Mouse (Mus musculus) limb, embryonic 13.5 days (tissue): ENCODE measurements around the gene Ptpa. TPM values are rescaled to one million over a fixed set of nuclear protein-coding genes. Genes with fewer than 3 reads are reported as not detected.
A peak's percentile ranks its signal among the peaks of the same experiment; 100 is the strongest.

Experiments
- ATAC-seq: fragments of 200-750 bp; cut with Nextera tagmentation; 2 replicates; pipeline ENCODE4 v1.8.0; 2017; ENCODE audit warnings: low read depth, moderate number of reproducible peaks, moderate TSS enrichment; ENCODE audit not compliant: low FRiP score
- H3K27ac ChIP-seq: fragments of 300-500 bp; sonication (generic); 2 replicates; pipeline ENCODE4 v1.5.1; 2015; ENCODE audit warnings: inconsistent platforms, mild to moderate bottlenecking, moderate library complexity
- H3K27me3 ChIP-seq: fragments of 300-500 bp; sonication (generic); 2 replicates; pipeline ENCODE4 v1.6.1; 2015; ENCODE audit warnings: mild to moderate bottlenecking, inconsistent platforms
- H3K36me3 ChIP-seq: fragments of 300-500 bp; sonication (generic); 2 replicates; pipeline ENCODE4 v1.6.1; 2015; ENCODE audit warnings: inconsistent platforms, mild to moderate bottlenecking, moderate library complexity
- H3K4me1 ChIP-seq: fragments of 300-500 bp; sonication (generic); 2 replicates; pipeline ENCODE4 v1.6.1; 2015; ENCODE audit warnings: inconsistent platforms
- H3K4me2 ChIP-seq: fragments of 300-500 bp; sonication (generic); replicated peaks from 2 replicates; pipeline ENCODE4 v1.6.1; 2015; ENCODE audit warnings: inconsistent platforms, mild to moderate bottlenecking, moderate library complexity
- H3K4me3 ChIP-seq: fragments of 300-500 bp; sonication (generic); 2 replicates; pipeline ENCODE4 v1.5.1; 2015; ENCODE audit warnings: moderate library complexity, mild to moderate bottlenecking, inconsistent platforms
- H3K9ac ChIP-seq: fragments of 300-500 bp; sonication (generic); 2 replicates; pipeline ENCODE4 v1.6.1; 2015; ENCODE audit warnings: mild to moderate bottlenecking, inconsistent platforms
- H3K9me3 ChIP-seq: fragments of 300-500 bp; sonication (generic); 2 replicates; pipeline ENCODE4 v1.6.1; 2016; ENCODE audit warnings: inconsistent platforms
- WGBS: fragments of 180-500 bp; shearing (Covaris S2); methylation state at CpG from one replicate; pipeline ENCODE4 v1.1.7; 2015; 5-methylcytosine and 5-hydroxymethylcytosine counted together
- polyA plus RNA-seq: library from polyadenylated mRNA; unstranded; fragments of >200 nt; fragmentation: Nextera tagmentation; extraction: Ambion mirVana; gene quantifications from 2 replicates; pipeline ENCODE4 v1.2.1, GENCODE M21; 2015

Ptpa gene
- polyA plus RNA-seq, 1 experiment from 2014 or later: 150 TPM

- ATAC-seq: no peak
- peaks cover 43% of the 10 kb centered on the region for H3K4me1 ChIP-seq
- peak overlapping the region; percentile 97 for H3K4me2 ChIP-seq
- H3K9me3 ChIP-seq: no peaks in the 10 kb centered on the region
- H3K4me3 ChIP-seq: peak overlapping the region; percentile 97
- H3K27ac ChIP-seq: peak overlapping the region; percentile 98
- WGBS: 8% methylated on average over 8 of the region's 8 CpGs
- peak overlapping the region; percentile 62 for H3K9ac ChIP-seq
- no peaks in the 10 kb centered on the region for H3K27me3 ChIP-seq
- no peaks in the 10 kb centered on the region for H3K36me3 ChIP-seq
Measured at GRCm38 (mm10) chr2:30471051-30471450, 55.2 kb downstream of the Ptpa start.

GRCm38 (mm10) chr2:30471795-30472720 is 56.2 kb downstream of the Ptpa start:
- peak; percentile 69 for ATAC-seq
- Histone ChIP-seq H3K4me3 (peak overlapping the region; percentile 97), H3K36me3 (no peaks in the 10 kb centered on the region), H3K4me2 (peak overlapping the region; percentile 97), H3K9me3 (no peaks in the 10 kb centered on the region), H3K9ac (peak overlapping the region; percentile 100), H3K27ac (peak overlapping the region; percentile 98), H3K4me1 (peaks cover 34% of the 10 kb centered on the region), H3K27me3 (no peaks in the 10 kb centered on the region)
- WGBS: under 1% methylated on average over 46 of the region's 51 CpGs

- peak overlapping the region; percentile 98 for H3K27ac ChIP-seq
- WGBS: under 1% methylated on average over 53 of the region's 60 CpGs
- no peaks in the 10 kb centered on the region for H3K36me3 ChIP-seq
- no peaks in the 10 kb centered on the region for H3K27me3 ChIP-seq
- peak overlapping the region; percentile 97 for H3K4me2 ChIP-seq
- peak overlapping the region; percentile 100 for H3K9ac ChIP-seq
- H3K9me3 ChIP-seq: no peaks in the 10 kb centered on the region
- H3K4me3 ChIP-seq: peak overlapping the region; percentile 97
- H3K4me1 ChIP-seq: peaks cover 30% of the 10 kb centered on the region
- no peak for ATAC-seq
Measured at GRCm38 (mm10) chr2:30472731-30473351, 57.0 kb downstream of the Ptpa start.

- no peaks in the 10 kb centered on the region for H3K36me3 ChIP-seq
- peak overlapping the region; percentile 100 for H3K9ac ChIP-seq
- H3K27me3 ChIP-seq: no peaks in the 10 kb centered on the region
- H3K9me3 ChIP-seq: no peaks in the 10 kb centered on the region
- WGBS: under 1% methylated on average over 60 of the region's 80 CpGs
- peak overlapping the region; percentile 97 for H3K4me2 ChIP-seq
- peaks cover 28% of the 10 kb centered on the region for H3K4me1 ChIP-seq
- peak overlapping the region; percentile 98 for H3K27ac ChIP-seq
- H3K4me3 ChIP-seq: peak overlapping the region; percentile 97
- ATAC-seq: peak; percentile 21
Measured at GRCm38 (mm10) chr2:30473431-30474031, 57.7 kb downstream of the Ptpa start.

GRCm38 (mm10) chr2:30474039-30474438 is 58.2 kb downstream of the Ptpa start, which contains the start of gene Ier5l:
Gene Ier5l, minus strand, starts transcription at chr2:30474219.
- Histone ChIP-seq H3K4me3 (peak within 1 kb of the TSS; percentile 97), H3K4me2 (peak within 1 kb of the TSS; percentile 97), H3K27ac (peak within 1 kb of the TSS; percentile 98), H3K4me1 (peaks cover 23% of the 10 kb centered on the region), H3K9me3 (no peaks in the 10 kb centered on the region), H3K36me3 (no peaks in the 10 kb centered on the region), H3K27me3 (no peaks in the 10 kb centered on the region), H3K9ac (peak within 1 kb of the TSS; percentile 100)
- WGBS: under 1% methylated on average over 37 of the region's 37 CpGs
- ATAC-seq: peak; percentile 90

- H3K4me1 ChIP-seq: peaks cover 20% of the 10 kb centered on the region
- H3K27ac ChIP-seq: no peak overlapping the region
- no peaks in the 10 kb centered on the region for H3K36me3 ChIP-seq
- no peak for ATAC-seq
- no peak overlapping the region for H3K9ac ChIP-seq
- 38% methylated on average over 4 of the region's 4 CpGs for whole genome bisulfite sequencing
- H3K4me2 ChIP-seq: peak overlapping the region; percentile 97
- H3K27me3 ChIP-seq: no peaks in the 10 kb centered on the region
- H3K9me3 ChIP-seq: no peaks in the 10 kb centered on the region
- peak overlapping the region; percentile 97 for H3K4me3 ChIP-seq
Measured at GRCm38 (mm10) chr2:30474776-30475175, 58.9 kb downstream of the Ptpa start.

GRCm38 (mm10) chr2:30475457-30475856 is 59.6 kb downstream of the Ptpa start:
- H3K9ac ChIP-seq: no peak overlapping the region
- no peaks in the 10 kb centered on the region for H3K27me3 ChIP-seq
- H3K36me3 ChIP-seq: no peaks in the 10 kb centered on the region
- no peak overlapping the region for H3K4me3 ChIP-seq
- no peak for ATAC-seq
- peaks cover 18% of the 10 kb centered on the region for H3K4me1 ChIP-seq
- no peak overlapping the region for H3K27ac ChIP-seq
- 86% methylated on average over 7 of the region's 7 CpGs for WGBS
- no peak overlapping the region for H3K4me2 ChIP-seq
- no peaks in the 10 kb centered on the region for H3K9me3 ChIP-seq

- H3K9ac ChIP-seq: no peak overlapping the region
- H3K4me3 ChIP-seq: no peak overlapping the region
- no peak for ATAC-seq
Measured at GRCm38 (mm10) chr2:30476241-30476640, 60.4 kb downstream of the Ptpa start.

GRCm38 (mm10) chr2:30478526-30478925 is 62.7 kb downstream of the Ptpa start:
- Histone ChIP-seq H3K4me1 (peaks cover 11% of the 10 kb centered on the region), H3K27me3 (no peaks in the 10 kb centered on the region), H3K36me3 (no peaks in the 10 kb centered on the region), H3K9ac (no peak overlapping the region), H3K27ac (no peak overlapping the region), H3K4me2 (no peak overlapping the region), H3K4me3 (no peak overlapping the region), H3K9me3 (no peaks in the 10 kb centered on the region)
- 71% methylated on average over 1 of the region's 1 CpGs for WGBS
- ATAC-seq: no peak

More at GRCm38 (mm10) chr2:30476241-30476640, 60.4 kb downstream of the Ptpa start:
- Histone ChIP-seq H3K4me1 (peaks cover 12% of the 10 kb centered on the region), H3K4me2 (no peak overlapping the region), H3K36me3 (no peaks in the 10 kb centered on the region), H3K9me3 (no peaks in the 10 kb centered on the region), H3K27ac (no peak overlapping the region), H3K27me3 (no peaks in the 10 kb centered on the region)
- WGBS: 77% methylated on average over 2 of the region's 2 CpGs

GRCm38 (mm10) chr2:30487597-30487996 is 71.8 kb downstream of the Ptpa start:
- no peak overlapping the region for H3K4me3 ChIP-seq
- H3K9me3 ChIP-seq: no peaks in the 10 kb centered on the region
- H3K9ac ChIP-seq: peak overlapping the region; percentile 4; the same call in 1 of the 2 replicates

GRCm38 (mm10) chr2:30490384-30490783 is 74.5 kb downstream of the Ptpa start:
- Histone ChIP-seq H3K4me1 (peaks cover 8% of the 10 kb centered on the region), H3K4me2 (no peak overlapping the region)
- 71% methylated on average over 2 of the region's 2 CpGs for WGBS

More at GRCm38 (mm10) chr2:30487597-30487996, 71.8 kb downstream of the Ptpa start:
- Histone ChIP-seq H3K27me3 (no peaks in the 10 kb centered on the region), H3K36me3 (no peaks in the 10 kb centered on the region), H3K27ac (no peak overlapping the region), H3K4me1 (peaks cover 12% of the 10 kb centered on the region), H3K4me2 (no peak overlapping the region)
- no peak for ATAC-seq
- WGBS: 43% methylated on average over 7 of the region's 7 CpGs

More at GRCm38 (mm10) chr2:30490384-30490783, 74.5 kb downstream of the Ptpa start:
- H3K9ac ChIP-seq: no peak overlapping the region
- no peak for ATAC-seq
- no peak overlapping the region for H3K4me3 ChIP-seq
- H3K36me3 ChIP-seq: no peaks in the 10 kb centered on the region
- H3K27me3 ChIP-seq: no peaks in the 10 kb centered on the region
- H3K9me3 ChIP-seq: no peaks in the 10 kb centered on the region
- H3K27ac ChIP-seq: no peak overlapping the region
